Mouse (Mus musculus): ENCODE results near the gene Tmem108. TPM values are rescaled to one million over a fixed set of nuclear protein-coding genes. Genes with fewer than 3 reads are reported as not detected.
A peak's percentile ranks its signal among the peaks of the same experiment; 100 is the strongest.

Gene Tmem108
- polyA plus RNA-seq, 1 experiment from 2014 or later = 11.5 TPM

DNA sequence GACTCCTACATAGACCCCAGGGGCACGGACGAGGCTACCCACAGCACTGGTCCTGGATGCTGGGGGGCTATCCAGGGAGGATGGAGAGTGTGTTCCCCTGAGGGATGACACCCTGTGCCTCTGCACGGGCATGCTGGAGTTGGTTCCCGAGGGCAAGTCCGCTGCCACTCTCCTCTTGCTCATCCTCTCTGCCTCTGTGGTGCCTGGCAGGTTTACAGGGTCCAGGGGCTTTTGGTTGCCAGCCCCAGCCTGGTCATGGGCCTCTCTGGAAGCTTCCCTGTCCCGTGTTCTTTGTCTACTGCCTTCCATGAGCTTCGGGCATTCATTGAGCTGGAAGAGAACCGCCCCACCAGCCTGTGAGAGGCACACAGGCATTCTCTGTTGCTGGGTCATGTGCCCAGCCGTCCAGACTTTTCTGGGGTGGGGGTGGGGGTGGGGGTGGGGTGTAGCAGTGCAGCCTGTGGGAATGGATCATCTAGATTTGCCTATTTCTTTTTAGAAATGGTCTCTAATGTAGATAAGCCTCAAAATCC lies 281.5 kb downstream of the Tmem108 start, which contains the start of gene Bfsp2:
TSS of gene Bfsp2 (minus strand) at position 377 of the 533 bp plus-strand sequence.
- no peak for DNase-seq (ENCODE audit: low spot score)

DNA sequence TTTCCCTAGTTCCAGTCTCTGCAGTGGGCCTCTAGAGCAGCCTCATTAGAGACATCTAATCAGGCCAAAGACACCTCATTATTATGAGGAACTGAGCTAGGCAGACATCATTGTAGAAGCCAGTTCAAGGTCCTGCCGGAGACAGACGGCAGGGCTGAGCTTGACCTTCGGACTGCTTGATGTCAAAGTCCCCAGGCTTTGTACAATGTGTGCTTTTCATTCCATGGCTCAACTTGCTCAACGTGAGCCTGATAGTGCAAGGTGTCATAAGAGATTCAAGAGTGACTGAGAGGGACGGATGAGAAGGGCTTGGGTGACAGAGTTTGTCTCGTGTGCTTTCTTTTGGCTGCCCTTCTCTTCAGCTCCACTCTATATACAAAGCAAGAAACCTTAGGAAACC lies 286.2 kb downstream of the Tmem108 start:
- Histone ChIP-seq H3K4me3 (no peak overlapping the region), H3K9me3 (replicated peaks) (no peaks in the 10 kb centered on the region), H3K36me3 (no peaks in the 10 kb centered on the region), H3K27ac (no peak overlapping the region), H3K27me3 (ENCODE audit: low read depth, poor library complexity, severe bottlenecking) (no peaks in the 10 kb centered on the region), H3K4me1 (peaks cover 40% of the 10 kb centered on the region)
- WGBS = 84% methylated on average over 6 of the region's 6 CpGs
- no peak for DNase-seq (ENCODE audit: low spot score)

More for the DNA sequence above, 281.5 kb downstream of the Tmem108 start, which contains the start of gene Bfsp2:
- WGBS = 88% methylated on average over 9 of the region's 9 CpGs
- no peaks in the 10 kb centered on the region for H3K36me3 ChIP-seq
- H3K9me3 ChIP-seq (replicated peaks) = no peaks in the 10 kb centered on the region
- no peaks in the 10 kb centered on the region for H3K27me3 ChIP-seq (ENCODE audit: low read depth, poor library complexity, severe bottlenecking)
- H3K4me1 ChIP-seq = peaks cover 24% of the 10 kb centered on the region
- no peak within 1 kb of the TSS for H3K4me3 ChIP-seq
- H3K27ac ChIP-seq = peak within 1 kb of the TSS; percentile 79

DNA sequence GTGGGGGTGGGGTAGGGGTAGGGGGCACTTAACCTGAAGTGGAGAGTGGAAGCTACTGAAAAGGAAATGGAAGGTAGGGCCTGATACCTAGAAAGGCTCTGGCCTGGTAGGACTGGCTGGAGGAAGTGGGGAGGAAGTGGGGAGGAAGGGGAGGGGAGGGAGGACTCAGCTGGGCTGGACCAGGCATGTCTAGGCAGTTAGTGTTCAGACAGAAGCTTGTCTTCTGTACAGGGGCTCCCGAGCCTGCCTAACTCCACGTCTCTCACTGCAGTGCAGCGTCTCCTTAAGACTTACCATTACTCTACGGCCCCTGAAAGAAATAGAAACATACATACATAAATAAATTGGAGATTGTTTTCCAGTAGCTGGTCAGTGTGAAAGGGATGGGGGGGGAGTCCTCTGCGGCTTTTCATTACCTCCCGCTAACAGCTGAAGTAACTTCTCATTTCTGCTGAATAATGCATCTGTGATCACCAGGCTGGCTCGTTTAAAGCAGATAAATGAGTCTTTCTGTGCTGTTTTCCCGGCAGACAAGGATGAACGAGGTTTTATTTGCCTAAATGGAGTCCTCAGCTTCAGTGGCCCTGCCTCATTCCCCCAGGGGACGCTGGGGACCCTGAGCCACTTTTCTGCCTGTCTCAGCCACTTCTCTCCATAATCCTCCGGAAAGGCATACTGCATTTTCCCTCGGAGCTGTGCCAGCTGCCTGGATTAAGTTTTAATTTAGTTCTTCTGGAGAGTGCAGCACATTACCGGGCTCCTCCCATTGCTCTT lies 287.5 kb downstream of the Tmem108 start:
- no peaks in the 10 kb centered on the region for H3K27me3 ChIP-seq (ENCODE audit: low read depth, poor library complexity, severe bottlenecking)
- no peak overlapping the region for H3K4me3 ChIP-seq
- no peaks in the 10 kb centered on the region for H3K9me3 ChIP-seq (replicated peaks)
- H3K36me3 ChIP-seq = no peaks in the 10 kb centered on the region
- no peak for DNase-seq (ENCODE audit: low spot score)
- 45% methylated on average over 13 of the region's 13 CpGs for WGBS
- peak overlapping the region; percentile 56 for H3K27ac ChIP-seq
- H3K4me1 ChIP-seq = peaks cover 43% of the 10 kb centered on the region

DNA sequence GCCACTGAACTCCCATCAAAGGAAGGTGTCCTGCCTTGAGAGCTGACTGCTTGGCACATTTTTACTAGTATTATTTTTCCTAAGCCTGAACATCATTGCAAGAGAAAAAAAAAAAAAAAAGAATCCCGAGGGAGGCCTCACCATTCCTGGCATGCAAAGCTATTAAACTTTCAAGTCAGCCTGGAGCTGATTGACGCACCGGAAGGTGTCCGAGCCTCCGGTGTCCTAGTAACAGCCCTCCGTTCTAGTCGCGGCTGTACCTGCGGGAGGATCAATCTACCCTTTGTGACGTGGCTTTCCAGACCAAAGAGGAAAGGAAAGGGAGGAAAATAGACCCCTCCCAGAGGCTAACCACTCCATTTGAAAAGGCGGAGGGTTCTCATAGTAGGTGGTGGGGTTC lies 289.9 kb downstream of the Tmem108 start:
- no peaks in the 10 kb centered on the region for H3K36me3 ChIP-seq
- H3K4me3 ChIP-seq = no peak overlapping the region
- 25% methylated on average over 11 of the region's 11 CpGs for WGBS
- no peak overlapping the region for H3K27ac ChIP-seq
- H3K9me3 ChIP-seq (replicated peaks) = no peaks in the 10 kb centered on the region
- H3K4me1 ChIP-seq = peaks cover 44% of the 10 kb centered on the region
- no peaks in the 10 kb centered on the region for H3K27me3 ChIP-seq (ENCODE audit: low read depth, poor library complexity, severe bottlenecking)
- DNase-seq (ENCODE audit: low spot score) = no peak

DNA sequence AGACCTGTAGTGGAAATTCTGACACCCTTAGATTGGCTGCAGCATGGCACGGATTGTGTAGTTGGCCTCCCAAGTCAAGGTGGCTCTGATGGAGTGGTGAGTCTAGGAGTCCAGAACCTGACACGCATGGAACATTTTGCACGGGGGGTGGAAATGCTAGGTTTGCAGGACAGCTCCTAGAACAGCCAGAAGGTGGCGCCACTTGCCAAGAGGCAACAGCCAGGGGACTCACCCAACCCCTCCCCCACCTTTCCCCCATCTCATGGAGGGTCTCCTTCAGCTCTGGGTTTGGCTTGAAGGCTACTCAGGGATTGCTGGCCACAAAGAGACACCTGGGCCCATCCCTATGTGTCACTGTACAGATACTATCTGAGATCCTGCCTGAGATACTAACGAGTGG lies 292.1 kb downstream of the Tmem108 start:
- H3K27me3 ChIP-seq (ENCODE audit: low read depth, poor library complexity, severe bottlenecking) = no peaks in the 10 kb centered on the region
- no peak overlapping the region for H3K4me3 ChIP-seq
- DNase-seq (ENCODE audit: low spot score) = no peak
- no peaks in the 10 kb centered on the region for H3K9me3 ChIP-seq (replicated peaks)
- 73% methylated on average over 5 of the region's 5 CpGs for WGBS
- H3K4me1 ChIP-seq = peaks cover 43% of the 10 kb centered on the region
- H3K27ac ChIP-seq = no peak overlapping the region
- no peaks in the 10 kb centered on the region for H3K36me3 ChIP-seq

DNA sequence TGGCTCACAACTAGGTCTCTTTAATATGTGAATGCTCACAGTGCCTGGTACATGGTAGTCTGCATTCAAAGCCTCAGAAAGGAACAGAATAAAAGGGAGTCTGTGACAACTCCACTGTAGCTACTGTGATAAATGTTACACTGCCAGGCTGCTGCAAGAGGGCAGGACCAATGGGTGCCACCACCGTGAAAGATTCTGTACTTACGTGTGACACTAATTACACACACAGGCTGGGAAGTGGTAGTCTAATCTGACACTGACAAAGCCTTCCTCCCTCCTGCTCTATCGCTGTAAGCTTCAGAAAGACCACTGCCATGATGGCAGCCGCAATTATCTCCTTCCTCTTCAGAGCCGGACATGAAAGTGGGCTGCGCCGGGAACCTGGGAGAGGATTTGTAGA lies 292.7 kb downstream of the Tmem108 start:
- Histone ChIP-seq H3K4me3 (no peak overlapping the region), H3K36me3 (no peaks in the 10 kb centered on the region), H3K4me1 (peaks cover 37% of the 10 kb centered on the region), H3K27me3 (ENCODE audit: low read depth, poor library complexity, severe bottlenecking) (no peaks in the 10 kb centered on the region), H3K27ac (no peak overlapping the region), H3K9me3 (replicated peaks) (no peaks in the 10 kb centered on the region)
- WGBS = 77% methylated on average over 7 of the region's 7 CpGs
- no peak for DNase-seq (ENCODE audit: low spot score)

DNA sequence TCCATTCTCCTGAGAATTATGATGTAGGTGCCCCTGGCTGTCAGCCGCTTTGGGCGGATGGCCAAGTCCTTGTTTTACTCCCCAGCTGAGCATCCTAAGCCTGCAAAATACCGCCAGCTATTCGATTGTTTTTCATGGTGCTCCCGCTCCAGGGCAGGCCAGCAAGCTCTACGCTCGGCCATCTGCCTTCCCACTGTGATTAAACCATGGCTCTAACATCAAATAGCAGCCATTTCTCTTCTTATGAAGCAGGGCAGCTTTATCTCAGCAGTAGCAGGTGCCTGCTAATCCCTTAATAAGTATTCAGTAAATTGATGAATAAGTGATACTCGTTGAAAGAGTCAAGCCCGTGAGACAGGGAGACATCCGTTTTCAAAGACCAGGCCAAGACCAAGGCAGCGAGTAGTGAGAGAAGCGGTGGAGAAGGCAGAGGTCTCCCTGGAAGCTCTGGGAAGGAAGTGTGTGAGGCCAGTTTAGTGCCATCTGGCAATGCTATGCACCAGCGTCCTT lies 295.9 kb downstream of the Tmem108 start:
- H3K27me3 ChIP-seq (ENCODE audit: low read depth, poor library complexity, severe bottlenecking) = peaks cover 5% of the 10 kb centered on the region; the same call in 1 of the 2 replicates
- H3K27ac ChIP-seq = no peak overlapping the region
- WGBS = 81% methylated on average over 13 of the region's 13 CpGs
- H3K36me3 ChIP-seq = no peaks in the 10 kb centered on the region
- H3K4me3 ChIP-seq = no peak overlapping the region
- peaks cover 17% of the 10 kb centered on the region for H3K4me1 ChIP-seq
- H3K9me3 ChIP-seq (replicated peaks) = no peaks in the 10 kb centered on the region
- DNase-seq (ENCODE audit: low spot score) = no peak

DNA sequence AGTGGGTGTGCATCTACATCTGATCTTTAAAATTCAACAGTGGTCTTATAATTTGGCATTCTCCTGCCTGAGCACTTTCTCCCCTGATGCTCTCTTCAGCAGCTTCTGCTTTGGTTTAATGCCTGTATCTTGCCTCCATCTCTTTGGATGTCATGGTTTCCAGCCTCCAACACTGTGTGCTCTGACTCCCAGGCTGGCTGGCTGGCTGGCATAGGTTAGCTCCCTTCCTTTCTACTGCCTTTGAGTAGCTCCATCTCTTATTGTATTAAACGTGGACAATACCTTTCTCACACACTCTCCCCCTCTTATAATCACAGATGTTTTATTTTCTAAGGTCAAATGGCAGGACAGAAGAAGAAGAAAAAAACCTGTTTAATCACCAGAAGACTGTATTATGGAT lies 296.3 kb downstream of the Tmem108 start:
- Histone ChIP-seq H3K27me3 (ENCODE audit: low read depth, poor library complexity, severe bottlenecking) (peaks cover 5% of the 10 kb centered on the region; the same call in 1 of the 2 replicates), H3K36me3 (no peaks in the 10 kb centered on the region), H3K27ac (no peak overlapping the region), H3K4me3 (no peak overlapping the region), H3K9me3 (replicated peaks) (no peaks in the 10 kb centered on the region), H3K4me1 (peaks cover 12% of the 10 kb centered on the region; the same call in 1 of the 2 replicates)
- DNase-seq (ENCODE audit: low spot score) = no peak
- 65% methylated on average over 1 of the region's 1 CpGs for WGBS

DNA sequence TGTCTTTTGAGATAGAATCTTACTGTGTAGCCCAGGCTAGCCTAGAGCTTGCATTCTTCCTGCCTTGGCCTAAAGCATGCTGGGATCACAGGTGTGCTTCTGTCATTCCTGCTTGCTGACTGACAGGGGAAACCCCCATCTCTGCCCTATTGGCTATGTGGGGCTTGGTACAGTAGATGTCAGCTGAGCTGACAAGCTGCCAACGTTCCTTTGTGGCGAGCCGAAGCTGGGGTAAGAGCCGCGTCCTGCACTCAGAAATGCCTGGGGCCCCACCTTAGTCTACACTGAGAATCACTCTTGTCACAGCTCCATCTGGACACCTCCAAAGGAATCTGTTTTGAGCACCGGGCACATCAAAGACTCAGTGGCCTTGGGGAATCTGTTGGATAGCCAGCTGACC lies 297.8 kb downstream of the Tmem108 start:
- no peak for DNase-seq (ENCODE audit: low spot score)
- Histone ChIP-seq H3K27ac (no peak overlapping the region), H3K4me1 (peaks cover 12% of the 10 kb centered on the region), H3K9me3 (replicated peaks) (no peaks in the 10 kb centered on the region), H3K4me3 (no peak overlapping the region), H3K36me3 (no peaks in the 10 kb centered on the region), H3K27me3 (ENCODE audit: low read depth, poor library complexity, severe bottlenecking) (peaks cover 5% of the 10 kb centered on the region; the same call in 1 of the 2 replicates)
- 83% methylated on average over 6 of the region's 6 CpGs for WGBS

DNA sequence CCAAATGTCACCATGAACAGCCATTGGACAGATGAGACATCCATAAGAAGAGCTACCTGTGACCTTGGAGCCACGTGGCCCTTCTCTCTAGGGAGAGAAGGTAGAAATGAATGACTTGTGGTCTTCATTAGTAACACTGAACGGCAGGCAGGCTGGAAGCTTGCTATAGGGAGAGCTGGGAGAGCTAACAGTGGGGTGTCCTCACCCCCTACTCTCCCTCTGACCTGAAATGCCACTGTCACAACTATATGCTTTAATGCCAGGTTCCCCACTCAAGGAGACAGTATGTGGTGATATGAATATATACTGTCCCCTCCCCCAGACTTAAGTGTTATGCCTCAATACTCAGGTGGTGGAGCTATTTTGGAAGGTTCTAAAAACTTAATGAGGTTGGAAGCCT lies 301.8 kb downstream of the Tmem108 start:
- H3K9me3 ChIP-seq (replicated peaks) = no peaks in the 10 kb centered on the region
- DNase-seq (ENCODE audit: low spot score) = no peak
- H3K4me1 ChIP-seq = peaks cover 22% of the 10 kb centered on the region
- H3K27ac ChIP-seq = no peak overlapping the region
- WGBS = 76% methylated on average over 2 of the region's 2 CpGs
- H3K27me3 ChIP-seq (ENCODE audit: low read depth, poor library complexity, severe bottlenecking) = peaks cover 5% of the 10 kb centered on the region; the same call in 1 of the 2 replicates
- H3K36me3 ChIP-seq = no peaks in the 10 kb centered on the region
- no peak overlapping the region for H3K4me3 ChIP-seq

DNA sequence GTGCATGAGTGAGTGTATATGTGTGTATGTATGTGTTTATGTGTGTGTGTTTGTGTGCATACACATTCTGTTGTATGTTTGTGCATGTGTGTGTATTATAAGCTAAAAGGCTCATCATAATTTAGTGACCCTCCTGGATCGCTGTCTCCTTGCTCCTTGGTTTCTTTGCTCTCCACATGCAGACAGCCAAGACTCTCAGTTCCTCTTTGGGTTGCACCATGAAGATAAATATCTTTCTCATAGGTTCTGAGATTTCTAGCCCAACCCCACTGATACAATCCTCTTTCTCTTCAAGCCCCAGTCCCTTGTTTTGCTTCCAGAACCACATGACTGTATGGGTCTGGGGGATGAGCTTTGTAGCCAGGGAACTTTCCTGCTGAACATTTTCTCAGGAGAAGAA lies 302.3 kb downstream of the Tmem108 start:
- Histone ChIP-seq H3K4me1 (peaks cover 22% of the 10 kb centered on the region), H3K27ac (no peak overlapping the region), H3K4me3 (no peak overlapping the region), H3K36me3 (no peaks in the 10 kb centered on the region), H3K9me3 (replicated peaks) (no peaks in the 10 kb centered on the region), H3K27me3 (ENCODE audit: low read depth, poor library complexity, severe bottlenecking) (peaks cover 5% of the 10 kb centered on the region; the same call in 1 of the 2 replicates)
- 90% methylated on average over 1 of the region's 1 CpGs for WGBS
- no peak for DNase-seq (ENCODE audit: low spot score)

DNA sequence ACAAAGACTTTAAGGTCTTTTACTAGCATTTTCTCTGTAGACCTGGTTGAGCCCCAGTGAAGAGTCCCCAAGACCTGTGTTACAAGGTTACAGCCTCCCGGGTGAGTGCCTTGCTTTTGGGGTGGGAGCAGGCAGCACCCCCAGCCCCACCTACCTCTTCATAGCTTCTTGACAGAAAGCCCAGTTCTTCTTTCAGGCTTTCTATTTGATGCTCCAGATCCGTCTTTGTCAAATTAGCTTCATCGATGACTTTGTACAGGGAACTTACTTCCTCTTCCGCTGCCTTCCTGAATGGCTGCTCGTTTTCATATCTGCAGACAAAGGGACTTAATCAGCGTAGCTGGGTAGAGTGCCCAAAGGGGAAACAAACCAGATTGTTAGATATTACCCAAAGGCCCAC lies 312.0 kb downstream of the Tmem108 start:
- Histone ChIP-seq H3K4me1 (no peaks in the 10 kb centered on the region), H3K36me3 (no peaks in the 10 kb centered on the region), H3K27me3 (ENCODE audit: low read depth, poor library complexity, severe bottlenecking) (no peaks in the 10 kb centered on the region), H3K4me3 (no peak overlapping the region), H3K9me3 (replicated peaks) (no peaks in the 10 kb centered on the region), H3K27ac (no peak overlapping the region)
- DNase-seq (ENCODE audit: low spot score) = no peak
- WGBS = 87% methylated on average over 6 of the region's 6 CpGs

DNA sequence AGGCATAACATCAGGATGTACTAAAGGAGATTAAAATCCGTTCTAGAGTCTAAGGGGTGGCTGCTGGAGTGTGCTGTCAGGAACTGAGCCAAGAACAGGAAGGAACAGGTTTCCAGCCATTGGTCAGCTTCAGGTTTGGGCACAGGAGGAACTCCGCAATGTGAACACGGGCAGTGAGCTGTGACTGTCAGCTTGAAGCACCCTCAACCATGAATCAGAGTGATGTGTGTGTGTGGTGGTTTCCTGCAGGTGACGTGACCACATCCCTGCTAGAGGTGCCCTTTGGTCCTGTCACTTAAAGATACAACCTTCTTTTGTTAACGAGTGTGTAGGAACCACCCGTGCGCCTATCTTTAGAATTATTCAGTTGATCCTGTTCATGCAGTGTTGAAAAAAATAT lies 312.5 kb downstream of the Tmem108 start:
- H3K4me3 ChIP-seq = no peak overlapping the region
- H3K36me3 ChIP-seq = no peaks in the 10 kb centered on the region
- DNase-seq (ENCODE audit: low spot score) = no peak
- no peaks in the 10 kb centered on the region for H3K9me3 ChIP-seq (replicated peaks)
- H3K27me3 ChIP-seq (ENCODE audit: low read depth, poor library complexity, severe bottlenecking) = no peaks in the 10 kb centered on the region
- no peaks in the 10 kb centered on the region for H3K4me1 ChIP-seq
- 89% methylated on average over 7 of the region's 7 CpGs for WGBS
- no peak overlapping the region for H3K27ac ChIP-seq
